ENCODE assay signal across 10 mouse cellular contexts in the genomic region with DNA sequence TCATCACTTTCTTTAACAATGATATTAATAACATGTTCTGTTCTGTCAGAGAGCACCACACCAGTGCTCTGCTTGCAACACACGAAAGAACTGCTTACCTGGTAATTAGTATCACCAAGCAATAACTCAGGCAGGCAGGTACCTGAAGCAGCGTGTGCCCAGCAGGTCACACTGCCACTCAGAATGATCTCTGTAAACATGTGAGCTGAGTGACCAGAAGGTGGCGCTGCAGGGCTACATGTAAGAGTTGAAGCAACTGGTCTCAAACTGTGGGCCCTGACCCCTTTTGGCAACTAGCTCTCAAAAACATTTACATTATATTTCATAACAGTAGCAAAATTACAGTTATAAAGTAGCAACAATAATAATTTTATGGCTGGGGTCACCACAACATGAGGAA. TPM values are rescaled to one million over a fixed set of nuclear protein-coding genes. Genes with fewer than 3 reads are reported as not detected.
DNase-seq lines count a peak whose midpoint lies in the region; ATAC-seq lines count a peak whose summit lies in the region.
"Had no signal": no experiment of that assay in that cellular context is flagged by ENCODE, and none has a peak within 500 bp of the region (broad histone marks: within the 10 kb centered on the region; RNA-seq: fewer than 3 reads in every experiment).

No protein-coding gene starts in this region.

- peaks cover 41% of the 10 kb centered on the region for H3K36me3 ChIP-seq in liver, embryonic 12.5 days
- H3K36me3 ChIP-seq in forebrain, embryonic 13.5 days (ENCODE audit: poor library complexity, severe bottlenecking): peaks cover 16% of the 10 kb centered on the region

- H3K27me3 ChIP-seq in liver, embryonic 12.5 days (replicated peaks): no peaks in the 10 kb centered on the region
- H3K27me3 ChIP-seq in forebrain, embryonic 13.5 days: no peaks in the 10 kb centered on the region
- H3K27me3 ChIP-seq: embryonic facial prominence, embryonic 15.5 days had no signal

- ATAC-seq in liver, embryonic 12.5 days: no peak
- ATAC-seq in forebrain, embryonic 13.5 days: peak; percentile 69; the same call in 1 of the 2 replicates

- H3K4me1 ChIP-seq in liver, embryonic 12.5 days: no peaks in the 10 kb centered on the region
- no peaks in the 10 kb centered on the region for H3K4me1 ChIP-seq in forebrain, embryonic 13.5 days
- H3K4me1 ChIP-seq: embryonic facial prominence, embryonic 15.5 days had no signal

- H3K4me2 ChIP-seq in liver, embryonic 12.5 days: no peak overlapping the region
- no peak overlapping the region for H3K4me2 ChIP-seq in forebrain, embryonic 13.5 days
- H3K4me2 ChIP-seq: embryonic facial prominence, embryonic 15.5 days had no signal

- no peaks in the 10 kb centered on the region for H3K9me3 ChIP-seq in liver, embryonic 12.5 days (replicated peaks)
- H3K9me3 ChIP-seq in forebrain, embryonic 13.5 days (replicated peaks): no peaks in the 10 kb centered on the region
- H3K9me3 ChIP-seq: embryonic facial prominence, embryonic 15.5 days had no signal

- 15% methylated on average over 3 of the region's 3 CpGs for WGBS in liver, embryonic 12.5 days (ENCODE audit: insufficient replicate concordance)
- 11% methylated on average over 3 of the region's 3 CpGs for WGBS in forebrain, embryonic 13.5 days

- no peak overlapping the region for H3K9ac ChIP-seq in liver, embryonic 12.5 days
- no peak overlapping the region for H3K9ac ChIP-seq in forebrain, embryonic 13.5 days
- H3K9ac ChIP-seq: embryonic facial prominence, embryonic 15.5 days had no signal

- H3K27ac ChIP-seq in liver, embryonic 12.5 days: no peak overlapping the region
- no peak overlapping the region for H3K27ac ChIP-seq in forebrain, embryonic 13.5 days
- H3K27ac ChIP-seq: embryonic facial prominence, embryonic 15.5 days had no signal

- peak; percentile 81 for DNase-seq in liver
- peak; percentile 63 for DNase-seq in c-Kit-positive CD71-positive TER-119-negative erythroid progenitor cells, embryonic 14.5 days (ENCODE audit: low read depth)
- peak; percentile 53 for DNase-seq in hindlimb bud, embryonic 11.5 days (ENCODE audit: extremely low spot score, low read depth, low spot score)
- DNase-seq in left cerebral cortex, postnatal 36 days (ENCODE audit: low spot score in 2 of 2): peak; percentile 26 to 52
- peak; percentile 62 to 78 for DNase-seq in natural killer cell, adult 2 months (ENCODE audit: low spot score in 2 of 2)
- DNase-seq in testis, postnatal 10 days (ENCODE audit: low spot score): peak; percentile 87

- intact Hi-C loops in left cerebral cortex, postnatal 36 days (cut with DNase I): loop anchor here (5.0 kb wide), 1 partner anchor 769 kb away; no protein-coding TSS in a partner anchor

- no peak overlapping the region for H3K4me3 ChIP-seq in liver, embryonic 12.5 days
- H3K4me3 ChIP-seq in forebrain, embryonic 13.5 days: no peak overlapping the region
- H3K4me3 ChIP-seq: embryonic facial prominence, embryonic 15.5 days had no signal

RNA-seq across cellular contexts. Expression of a gene that starts 59.1 kb away (rescaled TPM):
- 0.10 TPM in 1 of 2 replicates, not detected in the other for polyA plus RNA-seq in liver, embryonic 12.5 days (2016; fragmentation: Nextera tagmentation; extraction: Ambion mirVana)
- not detected in 2 replicates for polyA plus RNA-seq in forebrain, embryonic 13.5 days (2015; fragmentation: Nextera tagmentation; extraction: Ambion mirVana)
- under 1 TPM; 0.54 to 0.91 TPM for total RNA-seq in left cerebral cortex, postnatal 36 days (2021)
- polyA plus RNA-seq: embryonic facial prominence, embryonic 15.5 days; stomach, embryonic 16.5 days had no signal
